Mouse (Mus musculus) bone marrow, adult 2 months (tissue): Measurements from ENCODE around the gene Hpdl. TPM values are rescaled to one million over a fixed set of nuclear protein-coding genes. Genes with fewer than 3 reads are reported as not detected.
A peak's percentile ranks its signal among the peaks of the same experiment; 100 is the strongest.
"Not testable (repeated sequence)": the region's sequence is repeated elsewhere in the genome, so short reads cannot be mapped to it uniquely, and the experiment has no call there.

Experiments used
- H3K27ac ChIP-seq: fragments of 200-500 bp; 2 replicates; pipeline ENCODE4 v1.5.1; 2012; ENCODE audit warnings: low read depth, mild to moderate bottlenecking, control low read depth, inconsistent platforms, low read length; ENCODE audit not compliant: control insufficient read depth, poor library complexity, insufficient read depth
- H3K4me1 ChIP-seq: fragments of 200-500 bp; 2 replicates; pipeline ENCODE4 v1.6.1; 2011; ENCODE audit warnings: low read length; ENCODE audit not compliant: control insufficient read depth, insufficient read depth
- H3K4me3 ChIP-seq: fragments of 200-500 bp; replicated peaks from 2 replicates; pipeline ENCODE3; 2011; ENCODE audit warnings: mild to moderate bottlenecking, low read depth, low read length, control low read depth; ENCODE audit not compliant: control insufficient read depth
- CTCF ChIP-seq: fragments of 200-500 bp; IDR thresholded peaks from 2 replicates; pipeline ENCODE4 v1.5.1; 2011; ENCODE audit warnings: low read length, control low read depth; ENCODE audit not compliant: control insufficient read depth, insufficient read depth
- POLR2A ChIP-seq: fragments of 200-500 bp; IDR thresholded peaks from 2 replicates; pipeline ENCODE4 v1.6.1; 2011; ENCODE audit warnings: low read depth, mild to moderate bottlenecking, control low read depth, low read length, borderline replicate concordance; ENCODE audit not compliant: control insufficient read depth
- WGBS: fragments of 180-500 bp; shearing (Covaris S2); methylation state at CpG from one replicate; pipeline ENCODE4 v1.1.7; 2018; 5-methylcytosine and 5-hydroxymethylcytosine counted together
- polyA plus RNA-seq: library from polyadenylated mRNA; stranded (reverse); fragments of >200 nt; gene quantifications from 2 replicates; pipeline ENCODE4 v1.2.4, GENCODE M21; 2011; ENCODE audit warnings: low replicate concordance; ENCODE audit not compliant: missing spikeins, insufficient read depth, insufficient read length

The Hpdl gene
- polyA plus RNA-seq = not detected in 2 replicates

DNA sequence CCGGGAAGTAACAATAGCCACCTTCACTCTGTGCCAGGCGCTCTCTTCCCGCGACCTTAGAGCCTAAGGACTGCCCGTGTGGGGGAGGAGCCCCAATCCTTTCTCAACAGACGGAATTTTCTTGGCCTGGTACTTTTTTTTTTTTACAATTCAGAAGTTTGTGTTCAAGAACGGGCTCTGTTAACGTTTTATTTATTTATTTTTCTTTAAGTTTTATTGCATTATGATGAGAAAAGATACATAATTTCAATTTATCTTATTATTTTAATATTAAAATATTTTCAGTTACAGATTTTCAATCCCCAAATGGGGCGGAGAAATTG lies at the start of gene Hpdl:
Gene Hpdl, minus strand, starts transcription at position 14 of the 323 bp plus-strand sequence.
- Histone ChIP-seq H3K4me1 (no peaks in the 10 kb centered on the region; the same call in 1 of the 2 replicates), H3K27ac (no peak within 1 kb of the TSS), H3K4me3 (peak within 1 kb of the TSS; percentile 44)
- TF ChIP-seq CTCF = no peak
- no peak for TF ChIP-seq POLR2A
- 10% methylated on average over 9 of the region's 9 CpGs for WGBS

- Histone ChIP-seq H3K4me3 (no peak overlapping the region), H3K27ac (no peak overlapping the region), H3K4me1 (no peaks in the 10 kb centered on the region)
- 32% methylated on average over 3 of the region's 3 CpGs for WGBS
- TF ChIP-seq CTCF (no peak), POLR2A (no peak)
These were observed 48.4 kb upstream of the Hpdl start for GRCm38 (mm10) chr4:116869898-116870297.

GRCm38 (mm10) chr4:116862023-116862422 lies 40.5 kb upstream of the Hpdl start:
- H3K27ac ChIP-seq = no peak overlapping the region
- no peak for TF ChIP-seq POLR2A
- TF ChIP-seq CTCF = no peak
- H3K4me1 ChIP-seq = no peaks in the 10 kb centered on the region
- H3K4me3 ChIP-seq = no peak overlapping the region
- 58% methylated on average over 8 of the region's 8 CpGs for WGBS

- 61% methylated on average over 5 of the region's 5 CpGs for WGBS
- H3K4me1 ChIP-seq = no peaks in the 10 kb centered on the region
- H3K27ac ChIP-seq = no peak overlapping the region
- no peak overlapping the region for H3K4me3 ChIP-seq
- TF ChIP-seq CTCF (no peak), POLR2A (no peak)
These were observed 38.2 kb upstream of the Hpdl start for GRCm38 (mm10) chr4:116859711-116860110.

GRCm38 (mm10) chr4:116857203-116857602 lies 35.7 kb upstream of the Hpdl start:
- Histone ChIP-seq H3K4me3 (no peak overlapping the region), H3K27ac (no peak overlapping the region), H3K4me1 (no peaks in the 10 kb centered on the region)
- 84% methylated on average over 10 of the region's 10 CpGs for WGBS
- TF ChIP-seq CTCF = no peak
- no peak for TF ChIP-seq POLR2A

GRCm38 (mm10) chr4:116854286-116854685 lies 32.8 kb upstream of the Hpdl start:
- Histone ChIP-seq H3K4me1 (no peaks in the 10 kb centered on the region), H3K27ac (no peak overlapping the region), H3K4me3 (no peak overlapping the region)
- WGBS = 55% methylated on average over 2 of the region's 2 CpGs
- no peak for TF ChIP-seq POLR2A
- TF ChIP-seq CTCF = no peak

DNA sequence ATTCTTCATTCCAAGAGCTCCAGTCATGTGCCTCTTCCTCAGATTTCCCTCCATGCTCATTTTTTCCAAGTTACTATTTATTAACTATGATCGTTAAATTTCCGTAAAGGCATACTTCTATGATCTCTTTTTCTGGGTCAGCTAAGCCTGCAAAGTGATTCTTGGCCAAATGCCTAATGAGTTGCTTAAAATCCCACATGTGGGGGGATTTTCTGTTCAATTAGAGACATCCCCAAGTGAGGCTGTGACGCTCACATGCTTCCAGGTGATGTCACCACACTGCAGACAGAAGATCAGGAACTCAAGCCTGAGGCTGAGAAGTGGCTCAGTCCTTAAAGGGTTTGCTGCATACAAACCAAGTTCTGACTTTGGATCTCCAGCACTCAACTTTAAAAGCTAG lies 28.4 kb upstream of the Hpdl start:
- Histone ChIP-seq H3K27ac (no peak overlapping the region), H3K4me1 (no peaks in the 10 kb centered on the region), H3K4me3 (no peak overlapping the region)
- 72% methylated on average over 3 of the region's 3 CpGs for WGBS
- TF ChIP-seq POLR2A (no peak), CTCF (no peak)

DNA sequence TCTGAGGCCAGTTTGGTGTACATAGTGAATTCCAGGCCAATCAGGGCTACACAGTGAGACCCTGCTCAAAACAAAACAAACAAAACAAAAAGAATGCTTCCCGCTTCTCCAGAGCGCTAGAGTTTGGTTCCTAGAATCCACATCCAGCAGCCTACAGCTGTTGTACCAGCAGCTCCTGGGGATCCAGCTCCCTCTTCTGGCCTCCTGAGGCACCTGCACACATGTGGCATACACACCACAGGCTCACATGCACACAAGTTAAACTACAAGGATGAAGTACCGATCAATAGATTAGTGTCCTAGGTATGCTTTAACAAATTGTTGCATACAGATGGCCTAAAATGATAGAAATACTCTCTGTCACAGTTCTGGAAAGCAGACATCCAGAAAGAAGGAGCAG lies 22.8 kb upstream of the Hpdl start:
- Histone ChIP-seq H3K27ac (no peak overlapping the region), H3K4me1 (no peaks in the 10 kb centered on the region), H3K4me3 (no peak overlapping the region)
- TF ChIP-seq CTCF (no peak), POLR2A (no peak)
- 97% methylated on average over 3 of the region's 3 CpGs for WGBS

DNA sequence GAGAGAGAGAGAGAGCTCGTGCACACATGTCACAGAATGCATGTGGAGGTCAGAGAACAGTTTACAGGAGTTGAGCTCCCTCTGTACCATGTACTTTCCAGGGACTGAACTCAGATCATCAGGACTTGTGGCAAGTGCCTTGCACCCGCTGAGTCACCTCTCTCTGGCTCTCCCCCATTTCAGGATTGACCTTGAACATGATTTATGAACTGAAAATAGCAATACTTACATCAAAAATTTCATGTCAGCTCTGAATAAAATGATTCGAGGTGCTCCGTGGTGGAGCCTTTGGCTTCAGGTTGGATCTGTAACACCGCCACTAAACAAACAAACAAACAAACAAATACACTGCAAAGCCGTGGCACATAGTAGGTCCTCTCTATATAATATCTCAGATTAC lies 19.3 kb upstream of the Hpdl start:
- Histone ChIP-seq H3K4me1 (no peaks in the 10 kb centered on the region), H3K4me3 (no peak overlapping the region), H3K27ac (no peak overlapping the region)
- WGBS = 64% methylated on average over 6 of the region's 6 CpGs
- no peak for TF ChIP-seq POLR2A
- no peak for TF ChIP-seq CTCF

GRCm38 (mm10) chr4:116840096-116840495 lies 18.6 kb upstream of the Hpdl start:
- 37% methylated on average over 26 of the region's 29 CpGs for WGBS
- H3K4me3 ChIP-seq, H3K27ac ChIP-seq, H3K4me1 ChIP-seq: not testable (repeated sequence)
